Mouse (Mus musculus) liver, embryonic 14.5 days (tissue): ENCODE measurements at regions not wholly inside any gene's neighbourhood (a gene's known extent, or its start where the extent isn't known, plus 50 kb on each side); places are given as distances from the start of the nearest gene placed in this dataset.

Source experiments
- CTCF ChIP-seq: IDR thresholded peaks from 2 replicates; pipeline ENCODE4 v1.5.1; 2016; ENCODE audit warnings: antibody characterized with exemption, low read depth, control low read depth
- EP300 ChIP-seq: IDR thresholded peaks from 2 replicates; pipeline ENCODE4 v1.6.1; 2016; ENCODE audit warnings: antibody characterized with exemption, low read depth

DNA sequence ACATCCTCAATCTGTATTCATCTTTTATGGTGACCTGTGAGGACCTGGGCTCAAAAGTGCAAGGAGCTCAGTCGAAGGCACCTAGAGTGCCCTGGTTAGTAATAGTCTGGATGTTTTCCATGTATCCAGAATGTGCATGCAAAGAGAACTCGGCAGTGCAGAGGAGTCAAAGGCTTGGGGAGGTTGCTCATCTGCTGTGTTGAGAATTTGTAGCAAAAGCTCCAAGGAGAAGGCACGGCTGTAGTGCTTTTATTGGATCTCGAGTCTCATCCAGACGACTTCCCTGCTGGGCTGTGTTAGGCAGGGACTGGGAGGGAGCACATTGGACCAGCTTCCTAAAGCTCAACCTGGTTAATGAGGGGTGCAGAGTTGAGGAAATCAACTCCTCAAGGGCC, 97.3 kb upstream of the Wscd1 start:
- TF ChIP-seq EP300 (no peak), CTCF (no peak)
